Mouse (Mus musculus): ENCODE results near the gene St8sia2. TPM values are rescaled to one million over a fixed set of nuclear protein-coding genes. Genes with fewer than 3 reads are reported as not detected.

St8sia2 gene
- total RNA-seq, 1 experiment = 0.36 TPM

- Histone ChIP-seq H3K4me1 (ENCODE audit: control insufficient read depth in 2 of 2, insufficient read depth in 2 of 2, low read length in 2 of 2, poor library complexity in 1 of 2) (no peaks in the 10 kb centered on the region), H3K36me3 (ENCODE audit: control insufficient read depth, insufficient read depth, low read length, poor library complexity, severe bottlenecking) (no peaks in the 10 kb centered on the region), H3K9ac (ENCODE audit: insufficient read depth, low read depth, low read length, poor library complexity, severe bottlenecking) (no peak overlapping the region), H3K4me3 (ENCODE audit: insufficient read depth in 1 of 2, low read depth in 1 of 2, low read length in 2 of 2, poor library complexity in 1 of 2, severe bottlenecking in 1 of 2) (no peak overlapping the region), H3K27ac (ENCODE audit: insufficient read depth, low read depth, low read length, poor library complexity, severe bottlenecking) (no peak overlapping the region), H3K9me3 (ENCODE audit: control insufficient read depth, insufficient read depth, low read depth, low read length) (no peaks in the 10 kb centered on the region)
- TF ChIP-seq CHD2 (IDR thresholded peaks at IDR 0.05; ENCODE audit: low read depth, low read length) (no peak), HCFC1 (IDR thresholded peaks at IDR 0.05; ENCODE audit: borderline replicate concordance, insufficient read depth, low read length) (no peak), ZC3H11A (IDR thresholded peaks at IDR 0.05; ENCODE audit: borderline replicate concordance, low read depth, low read length) (no peak), MAFK (IDR thresholded peaks at IDR 0.05; ENCODE audit: insufficient read depth, low read depth, low read length) (no peak), ZNF384 (IDR thresholded peaks at IDR 0.05; ENCODE audit: low read depth, low read length) (no peak)
- DNase-seq (ENCODE audit: low read depth, low spot score) = no peak
- in situ Hi-C loops (cut with MboI; ENCODE audit: low sequenced_read_pairs in 2 of 2, unreplicated experiment in 2 of 2) = no loop called here
These were observed 51.1 kb downstream of the St8sia2 start for GRCm38 (mm10) chr7:73962431-73962830.

GRCm38 (mm10) chr7:73954441-73954840 lies 59.0 kb downstream of the St8sia2 start:
- DNase-seq (ENCODE audit: low read depth, low spot score) = no peak
- Histone ChIP-seq H3K9ac (ENCODE audit: insufficient read depth, low read depth, low read length, poor library complexity, severe bottlenecking) (no peak overlapping the region), H3K27ac (ENCODE audit: insufficient read depth, low read depth, low read length, poor library complexity, severe bottlenecking) (no peak overlapping the region), H3K36me3 (ENCODE audit: control insufficient read depth, insufficient read depth, low read length, poor library complexity, severe bottlenecking) (no peaks in the 10 kb centered on the region), H3K9me3 (ENCODE audit: control insufficient read depth, insufficient read depth, low read depth, low read length) (no peaks in the 10 kb centered on the region), H3K4me1 (ENCODE audit: control insufficient read depth in 2 of 2, insufficient read depth in 2 of 2, low read length in 2 of 2, poor library complexity in 1 of 2) (no peaks in the 10 kb centered on the region), H3K4me3 (ENCODE audit: insufficient read depth in 1 of 2, low read depth in 1 of 2, low read length in 2 of 2, poor library complexity in 1 of 2, severe bottlenecking in 1 of 2) (no peak overlapping the region)
- TF ChIP-seq CHD2 (IDR thresholded peaks at IDR 0.05; ENCODE audit: low read depth, low read length) (no peak), ZC3H11A (IDR thresholded peaks at IDR 0.05; ENCODE audit: borderline replicate concordance, low read depth, low read length) (no peak)
- in situ Hi-C loops (cut with MboI; ENCODE audit: low sequenced_read_pairs in 2 of 2, unreplicated experiment in 2 of 2) = no loop called here

GRCm38 (mm10) chr7:73953131-73953530 lies 60.4 kb downstream of the St8sia2 start:
- TF ChIP-seq HCFC1 (IDR thresholded peaks at IDR 0.05; ENCODE audit: borderline replicate concordance, insufficient read depth, low read length) (no peak), ZC3H11A (IDR thresholded peaks at IDR 0.05; ENCODE audit: borderline replicate concordance, low read depth, low read length) (no peak), CHD2 (IDR thresholded peaks at IDR 0.05; ENCODE audit: low read depth, low read length) (no peak), ZNF384 (IDR thresholded peaks at IDR 0.05; ENCODE audit: low read depth, low read length) (no peak), MAFK (IDR thresholded peaks at IDR 0.05; ENCODE audit: insufficient read depth, low read depth, low read length) (no peak)
- H3K4me3 ChIP-seq (ENCODE audit: insufficient read depth in 1 of 2, low read depth in 1 of 2, low read length in 2 of 2, poor library complexity in 1 of 2, severe bottlenecking in 1 of 2) = no peak overlapping the region
- no peaks in the 10 kb centered on the region for H3K36me3 ChIP-seq (ENCODE audit: control insufficient read depth, insufficient read depth, low read length, poor library complexity, severe bottlenecking)
- in situ Hi-C loops (cut with MboI; ENCODE audit: low sequenced_read_pairs in 2 of 2, unreplicated experiment in 2 of 2) = no loop called here
- H3K27ac ChIP-seq (ENCODE audit: insufficient read depth, low read depth, low read length, poor library complexity, severe bottlenecking) = no peak overlapping the region
- H3K9me3 ChIP-seq (ENCODE audit: control insufficient read depth, insufficient read depth, low read depth, low read length) = no peaks in the 10 kb centered on the region
- no peaks in the 10 kb centered on the region for H3K4me1 ChIP-seq (ENCODE audit: control insufficient read depth in 2 of 2, insufficient read depth in 2 of 2, low read length in 2 of 2, poor library complexity in 1 of 2)
- DNase-seq (ENCODE audit: low read depth, low spot score) = no peak
- no peak overlapping the region for H3K9ac ChIP-seq (ENCODE audit: insufficient read depth, low read depth, low read length, poor library complexity, severe bottlenecking)

GRCm38 (mm10) chr7:73941640-73942039 lies 71.8 kb downstream of the St8sia2 start:
- Histone ChIP-seq H3K4me1 (ENCODE audit: control insufficient read depth in 2 of 2, insufficient read depth in 2 of 2, low read length in 2 of 2, poor library complexity in 1 of 2) (no peaks in the 10 kb centered on the region), H3K9ac (ENCODE audit: insufficient read depth, low read depth, low read length, poor library complexity, severe bottlenecking) (no peak overlapping the region), H3K27ac (ENCODE audit: insufficient read depth, low read depth, low read length, poor library complexity, severe bottlenecking) (no peak overlapping the region), H3K36me3 (ENCODE audit: control insufficient read depth, insufficient read depth, low read length, poor library complexity, severe bottlenecking) (no peaks in the 10 kb centered on the region), H3K4me3 (ENCODE audit: insufficient read depth in 1 of 2, low read depth in 1 of 2, low read length in 2 of 2, poor library complexity in 1 of 2, severe bottlenecking in 1 of 2) (no peak overlapping the region), H3K9me3 (ENCODE audit: control insufficient read depth, insufficient read depth, low read depth, low read length) (no peaks in the 10 kb centered on the region)
- TF ChIP-seq CHD2 (IDR thresholded peaks at IDR 0.05; ENCODE audit: low read depth, low read length) = no peak
- no peak for TF ChIP-seq ZNF384 (IDR thresholded peaks at IDR 0.05; ENCODE audit: low read depth, low read length)
- TF ChIP-seq ZC3H11A (IDR thresholded peaks at IDR 0.05; ENCODE audit: borderline replicate concordance, low read depth, low read length) = no peak
- no peak for TF ChIP-seq HCFC1 (IDR thresholded peaks at IDR 0.05; ENCODE audit: borderline replicate concordance, insufficient read depth, low read length)
- TF ChIP-seq MAFK (IDR thresholded peaks at IDR 0.05; ENCODE audit: insufficient read depth, low read depth, low read length) = no peak
- in situ Hi-C loops (cut with MboI; ENCODE audit: low sequenced_read_pairs in 2 of 2, unreplicated experiment in 2 of 2) = no loop called here
- no peak for DNase-seq (ENCODE audit: low read depth, low spot score)

GRCm38 (mm10) chr7:73939236-73939635 lies 74.3 kb downstream of the St8sia2 start:
- Histone ChIP-seq H3K4me1 (ENCODE audit: control insufficient read depth in 2 of 2, insufficient read depth in 2 of 2, low read length in 2 of 2, poor library complexity in 1 of 2) (no peaks in the 10 kb centered on the region), H3K36me3 (ENCODE audit: control insufficient read depth, insufficient read depth, low read length, poor library complexity, severe bottlenecking) (no peaks in the 10 kb centered on the region), H3K9ac (ENCODE audit: insufficient read depth, low read depth, low read length, poor library complexity, severe bottlenecking) (no peak overlapping the region), H3K4me3 (ENCODE audit: insufficient read depth in 1 of 2, low read depth in 1 of 2, low read length in 2 of 2, poor library complexity in 1 of 2, severe bottlenecking in 1 of 2) (no peak overlapping the region), H3K9me3 (ENCODE audit: control insufficient read depth, insufficient read depth, low read depth, low read length) (no peaks in the 10 kb centered on the region), H3K27ac (ENCODE audit: insufficient read depth, low read depth, low read length, poor library complexity, severe bottlenecking) (no peak overlapping the region)
- in situ Hi-C loops (cut with MboI; ENCODE audit: low sequenced_read_pairs in 2 of 2, unreplicated experiment in 2 of 2) = no loop called here
- DNase-seq (ENCODE audit: low read depth, low spot score) = no peak
- no peak for TF ChIP-seq MAFK (IDR thresholded peaks at IDR 0.05; ENCODE audit: insufficient read depth, low read depth, low read length)
- TF ChIP-seq CHD2 (IDR thresholded peaks at IDR 0.05; ENCODE audit: low read depth, low read length) = no peak
- no peak for TF ChIP-seq ZNF384 (IDR thresholded peaks at IDR 0.05; ENCODE audit: low read depth, low read length)
- no peak for TF ChIP-seq HCFC1 (IDR thresholded peaks at IDR 0.05; ENCODE audit: borderline replicate concordance, insufficient read depth, low read length)

All from ES-E14 (cell line).